Mouse (Mus musculus) intestine, embryonic 14.5 days (tissue): ENCODE measurements around the gene Rpap2. TPM values are rescaled to one million over a fixed set of nuclear protein-coding genes. Genes with fewer than 3 reads are reported as not detected.

Source experiments
- ATAC-seq: fragments of 200-750 bp; cut with Nextera tagmentation; replicated peaks from 2 replicates; pipeline ENCODE4 v1.8.0; 2017; ENCODE audit warnings: low read depth, moderate number of reproducible peaks, moderate TSS enrichment, moderate library complexity; ENCODE audit not compliant: low FRiP score, low TSS enrichment
- DNase-seq: peaks from one replicate; pipeline ENCODE4 v3.0.0-alpha.2; 2018; ENCODE audit warnings: low spot score
- H3K27ac ChIP-seq: fragments of 300-500 bp; sonication (generic); 2 replicates; pipeline ENCODE4 v1.5.1; 2014; ENCODE audit warnings: low read depth, mild to moderate bottlenecking, control low read depth
- H3K27me3 ChIP-seq: fragments of 300-500 bp; sonication (generic); replicated peaks from 2 replicates; pipeline ENCODE4 v1.6.1; 2014; ENCODE audit warnings: low read length, control low read depth; ENCODE audit not compliant: control insufficient read depth, insufficient read depth
- H3K36me3 ChIP-seq: fragments of 300-500 bp; sonication (generic); 2 replicates; pipeline ENCODE4 v1.6.1; 2014; ENCODE audit warnings: low read length, control low read depth; ENCODE audit not compliant: control insufficient read depth, insufficient read depth
- H3K4me1 ChIP-seq: fragments of 300-500 bp; sonication (generic); replicated peaks from 2 replicates; pipeline ENCODE4 v1.6.1; 2014; ENCODE audit warnings: low read length, control low read depth, mixed read lengths; ENCODE audit not compliant: control insufficient read depth, insufficient read depth
- H3K4me2 ChIP-seq: fragments of 300-500 bp; sonication (generic); 2 replicates; pipeline ENCODE4 v1.6.1; 2014; ENCODE audit warnings: low read length
- H3K4me3 ChIP-seq: fragments of 300-500 bp; sonication (generic); 2 replicates; pipeline ENCODE4 v1.5.1; 2014; ENCODE audit warnings: low read depth, low read length, control low read depth, mixed read lengths
- H3K9ac ChIP-seq: fragments of 300-500 bp; sonication (generic); 2 replicates; pipeline ENCODE4 v1.6.1; 2014; ENCODE audit warnings: mild to moderate bottlenecking, low read length
- H3K9me3 ChIP-seq: fragments of 300-500 bp; sonication (generic); 2 replicates; pipeline ENCODE4 v1.6.1; 2016; ENCODE audit warnings: low read length, control low read depth; ENCODE audit not compliant: control insufficient read depth
- WGBS: fragments of 180-500 bp; shearing (Covaris S2); extraction: QIAGEN DNeasy Blood & Tissue Kit; methylation state at CpG from one replicate; pipeline ENCODE4 v1.1.7; 2014; 5-methylcytosine and 5-hydroxymethylcytosine counted together
- polyA plus RNA-seq: library from polyadenylated mRNA; unstranded; fragments of >200 nt; fragmentation: Nextera tagmentation; extraction: Ambion mirVana; gene quantifications from 2 replicates; pipeline ENCODE4 v1.2.1, GENCODE M21; 2014

Gene Rpap2
- polyA plus RNA-seq, 1 experiment from 2014 or later = 16.8 TPM

DNA sequence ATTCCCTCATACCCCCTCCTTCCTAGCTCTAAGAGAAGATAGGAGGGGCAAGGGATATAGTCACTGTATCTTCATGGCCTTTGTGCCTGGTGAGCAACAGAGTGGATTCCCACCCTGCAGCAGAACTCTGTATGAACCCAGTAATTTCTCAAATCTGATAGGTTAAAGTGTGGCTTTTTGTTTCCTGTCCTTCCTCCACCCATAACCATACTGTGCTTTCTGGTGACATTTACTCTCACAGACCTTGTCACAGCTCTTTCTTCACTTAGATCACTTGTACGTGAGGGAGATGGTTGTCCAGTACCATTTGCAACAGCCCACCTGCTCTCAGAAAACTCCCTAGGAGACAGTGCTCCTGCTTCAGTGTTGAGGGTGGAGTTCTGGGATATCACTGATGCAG is 53.3 kb downstream of the Rpap2 start:
- Histone ChIP-seq H3K36me3 (no peaks in the 10 kb centered on the region), H3K4me1 (no peaks in the 10 kb centered on the region), H3K27me3 (no peaks in the 10 kb centered on the region), H3K4me3 (no peak overlapping the region), H3K27ac (no peak overlapping the region), H3K9me3 (no peaks in the 10 kb centered on the region), H3K9ac (no peak overlapping the region), H3K4me2 (no peak overlapping the region)
- WGBS = 76% methylated on average over 1 of the region's 1 CpGs
- DNase-seq (no peak), ATAC-seq (no peak)

DNA sequence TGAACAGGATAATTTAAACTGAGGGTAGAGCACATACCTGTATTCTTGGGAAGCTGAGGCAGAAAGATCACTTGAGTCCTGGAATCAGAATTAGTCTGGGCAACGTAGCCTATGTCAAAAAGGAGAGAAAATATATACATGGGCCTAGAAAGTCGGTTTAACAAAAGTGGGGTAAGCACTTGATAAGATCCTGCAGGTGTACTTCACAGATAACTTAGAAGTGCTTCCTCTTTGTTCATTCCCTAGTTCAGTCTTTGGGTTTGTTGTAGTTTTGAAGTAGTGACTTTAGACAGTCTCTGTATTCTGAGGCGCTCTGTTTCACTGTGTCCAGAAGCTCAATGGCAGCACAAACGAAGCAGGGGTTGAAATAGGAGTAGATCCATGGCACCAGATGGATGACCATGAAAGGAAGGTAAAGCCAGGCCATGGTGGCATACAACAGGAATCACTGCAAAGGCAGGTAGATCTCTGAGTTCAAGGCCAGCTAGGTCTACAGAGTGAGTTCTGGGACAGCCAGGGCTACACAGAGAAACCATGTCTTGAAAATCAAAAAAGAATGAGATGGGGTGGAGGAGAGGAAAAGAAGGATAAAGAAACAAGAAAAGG is 55.0 kb downstream of the Rpap2 start:
- no peak overlapping the region for H3K4me2 ChIP-seq
- DNase-seq = no peak
- H3K9ac ChIP-seq = no peak overlapping the region
- no peak overlapping the region for H3K4me3 ChIP-seq
- H3K27ac ChIP-seq = no peak overlapping the region
- 92% methylated on average over 4 of the region's 4 CpGs for WGBS
- H3K36me3 ChIP-seq = no peaks in the 10 kb centered on the region
- H3K27me3 ChIP-seq = no peaks in the 10 kb centered on the region
- no peaks in the 10 kb centered on the region for H3K9me3 ChIP-seq
- no peaks in the 10 kb centered on the region for H3K4me1 ChIP-seq
- no peak for ATAC-seq

DNA sequence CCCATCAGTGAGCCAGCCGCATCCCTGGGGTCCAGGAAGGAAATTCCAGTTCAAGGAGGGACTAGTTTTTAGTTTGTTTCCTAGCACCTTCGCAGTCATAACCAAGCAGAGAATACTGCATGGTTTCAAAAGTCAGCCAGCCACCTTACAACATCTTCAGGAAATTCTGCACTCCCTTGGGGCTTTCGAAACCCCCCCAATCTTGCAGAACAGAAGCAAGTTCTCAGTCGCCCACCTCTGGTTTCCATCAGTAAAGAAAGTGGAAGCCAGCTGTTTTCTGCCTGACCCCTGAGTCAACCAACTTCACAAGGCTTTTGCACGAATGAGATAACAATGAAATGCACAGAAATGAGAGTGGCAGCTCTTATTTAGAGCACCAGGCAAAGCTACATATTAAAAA is 81.2 kb downstream of the Rpap2 start:
- ATAC-seq (no peak), DNase-seq (no peak)
- Histone ChIP-seq H3K27ac (no peak overlapping the region), H3K4me1 (no peaks in the 10 kb centered on the region), H3K27me3 (no peaks in the 10 kb centered on the region), H3K9ac (no peak overlapping the region), H3K36me3 (no peaks in the 10 kb centered on the region), H3K9me3 (no peaks in the 10 kb centered on the region), H3K4me3 (no peak overlapping the region), H3K4me2 (no peak overlapping the region)
- WGBS = 48% methylated on average over 5 of the region's 5 CpGs

DNA sequence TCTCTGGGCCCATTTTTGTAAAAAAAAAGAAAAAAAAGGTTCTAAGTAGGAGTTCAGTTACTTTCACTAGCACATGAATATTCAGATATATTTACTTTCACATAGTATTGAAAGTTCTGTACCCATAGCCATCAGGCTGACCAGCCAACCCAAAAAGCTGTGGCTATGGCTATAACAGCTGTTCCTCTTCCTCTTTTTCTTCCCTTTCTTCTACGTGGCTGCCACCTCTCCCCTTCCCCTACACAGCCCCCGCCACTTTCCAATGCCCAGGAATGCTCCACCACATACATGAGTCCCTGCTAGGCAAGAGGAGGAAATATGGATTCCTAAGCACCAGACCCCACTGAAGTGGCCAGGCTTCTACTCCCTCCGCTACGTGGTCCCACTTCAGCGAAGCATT is 84.1 kb downstream of the Rpap2 start:
- no peak overlapping the region for H3K9ac ChIP-seq
- H3K9me3 ChIP-seq = no peaks in the 10 kb centered on the region
- no peak overlapping the region for H3K4me3 ChIP-seq
- H3K4me1 ChIP-seq = no peaks in the 10 kb centered on the region
- 81% methylated on average over 5 of the region's 5 CpGs for WGBS
- no peaks in the 10 kb centered on the region for H3K36me3 ChIP-seq
- H3K27me3 ChIP-seq = no peaks in the 10 kb centered on the region
- H3K4me2 ChIP-seq = no peak overlapping the region
- no peak overlapping the region for H3K27ac ChIP-seq
- DNase-seq = no peak
- no peak for ATAC-seq

DNA sequence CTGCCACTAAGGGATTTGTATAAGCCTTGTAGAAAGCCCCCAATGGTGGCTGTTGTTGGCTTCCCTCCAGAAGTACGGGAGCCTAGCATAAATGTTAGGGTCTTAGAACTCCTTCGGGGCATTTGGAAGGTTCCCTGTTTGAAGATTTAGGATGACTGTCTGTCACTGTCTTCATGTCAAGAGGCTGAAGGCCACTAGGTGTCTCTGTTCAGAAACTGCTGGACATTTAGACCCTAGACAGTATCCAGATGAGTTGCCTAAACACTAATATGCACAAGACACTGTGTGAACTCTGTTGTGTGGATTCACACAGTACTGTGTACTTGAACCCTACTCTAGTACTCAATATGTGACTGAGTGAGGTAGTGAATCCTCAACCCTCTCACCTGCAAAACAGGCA is 87.2 kb downstream of the Rpap2 start:
- no peak overlapping the region for H3K9ac ChIP-seq
- no peak overlapping the region for H3K27ac ChIP-seq
- H3K9me3 ChIP-seq = no peaks in the 10 kb centered on the region
- DNase-seq (peak; percentile 42), ATAC-seq (no peak)
- 84% methylated on average over 2 of the region's 2 CpGs for WGBS
- no peak overlapping the region for H3K4me2 ChIP-seq
- no peak overlapping the region for H3K4me3 ChIP-seq
- 0 out of 2 replicates have a peak, but pooled peaks cover 6% of the 10 kb centered on the region for H3K4me1 ChIP-seq
- H3K27me3 ChIP-seq = no peaks in the 10 kb centered on the region
- no peaks in the 10 kb centered on the region for H3K36me3 ChIP-seq

DNA sequence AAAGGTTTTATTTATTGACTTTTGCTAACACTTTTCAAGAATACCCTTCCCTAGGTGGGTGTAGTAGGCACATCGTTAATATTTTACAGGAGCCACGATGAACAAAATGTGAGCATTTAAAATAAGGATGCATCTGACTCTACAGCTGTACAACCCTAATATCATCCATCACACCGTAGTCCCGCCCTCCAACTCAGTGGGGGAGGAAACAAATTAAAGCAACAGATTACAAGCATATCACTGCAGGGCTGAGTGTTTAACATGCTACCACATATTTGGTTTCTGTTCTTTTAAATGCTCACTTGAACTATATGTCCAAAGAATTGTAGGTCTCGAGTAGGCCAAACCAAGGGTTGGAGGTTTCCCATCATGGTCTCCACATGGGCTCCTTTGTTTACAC is 90.0 kb downstream of the Rpap2 start:
- Histone ChIP-seq H3K27ac (no peak overlapping the region), H3K9me3 (no peaks in the 10 kb centered on the region), H3K36me3 (no peaks in the 10 kb centered on the region), H3K9ac (no peak overlapping the region), H3K27me3 (no peaks in the 10 kb centered on the region), H3K4me1 (0 out of 2 replicates have a peak, but pooled peaks cover 6% of the 10 kb centered on the region), H3K4me3 (no peak overlapping the region), H3K4me2 (no peak overlapping the region)
- DNase-seq (peak; percentile 42), ATAC-seq (no peak)
- 94% methylated on average over 5 of the region's 5 CpGs for WGBS

DNA sequence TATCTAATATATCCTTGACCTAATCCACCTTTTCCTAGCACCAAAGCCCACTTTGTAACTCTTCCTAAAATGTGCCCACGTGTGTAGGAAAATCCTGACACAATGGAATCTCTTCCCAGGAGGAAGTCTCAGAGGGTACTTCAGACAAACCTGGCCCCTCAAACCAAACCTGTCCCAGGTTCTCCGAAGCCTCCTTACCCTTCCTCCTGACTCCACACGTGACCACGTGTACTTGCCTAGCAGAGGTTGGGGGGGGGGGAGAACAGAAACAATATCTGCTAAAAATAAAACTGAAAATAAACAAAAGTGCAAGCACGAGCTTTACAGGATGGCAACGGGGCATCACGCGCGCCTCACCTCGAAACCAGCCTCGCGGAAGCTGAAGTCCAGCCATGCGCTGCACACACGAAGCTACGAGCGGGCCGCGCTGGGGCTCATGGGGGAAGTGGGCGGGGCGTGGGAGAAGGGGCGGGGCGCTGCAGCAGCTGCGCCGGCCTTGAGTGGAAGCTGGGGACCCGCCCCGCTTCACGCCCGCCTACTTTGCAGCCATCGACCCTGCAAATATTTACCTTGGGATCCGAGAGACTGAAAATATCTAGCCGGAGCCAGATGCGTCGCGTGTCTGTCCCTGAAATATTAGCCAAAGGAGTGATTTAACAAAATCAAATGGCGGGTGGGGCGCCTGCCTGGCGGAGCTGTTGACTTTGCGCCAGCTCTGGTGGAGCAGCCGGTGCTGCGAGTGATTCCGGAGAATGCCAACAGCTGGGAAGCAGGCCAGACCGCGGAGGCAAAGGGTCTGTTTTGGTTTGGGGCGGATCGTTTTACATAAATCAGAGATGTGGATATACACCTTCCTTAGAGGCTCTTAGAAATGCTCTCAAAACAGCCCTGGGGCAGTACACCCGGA is 90.7 kb downstream of the Rpap2 start:
- peak overlapping the region; percentile 69 for H3K4me2 ChIP-seq
- H3K27ac ChIP-seq = 0 out of 2 replicates have a peak overlapping the region, but pooled peaks have one; percentile 18
- H3K9ac ChIP-seq = peak overlapping the region; percentile 22
- no peaks in the 10 kb centered on the region for H3K36me3 ChIP-seq
- no peaks in the 10 kb centered on the region for H3K9me3 ChIP-seq
- 0 out of 2 replicates have a peak, but pooled peaks cover 6% of the 10 kb centered on the region for H3K4me1 ChIP-seq
- 14% methylated on average over 46 of the region's 46 CpGs for WGBS
- DNase-seq = peak; percentile 89
- H3K4me3 ChIP-seq = peak overlapping the region; percentile 34
- ATAC-seq = peak; percentile 89
- 0 out of 2 replicates have a peak, but pooled peaks cover 2% of the 10 kb centered on the region for H3K27me3 ChIP-seq

DNA sequence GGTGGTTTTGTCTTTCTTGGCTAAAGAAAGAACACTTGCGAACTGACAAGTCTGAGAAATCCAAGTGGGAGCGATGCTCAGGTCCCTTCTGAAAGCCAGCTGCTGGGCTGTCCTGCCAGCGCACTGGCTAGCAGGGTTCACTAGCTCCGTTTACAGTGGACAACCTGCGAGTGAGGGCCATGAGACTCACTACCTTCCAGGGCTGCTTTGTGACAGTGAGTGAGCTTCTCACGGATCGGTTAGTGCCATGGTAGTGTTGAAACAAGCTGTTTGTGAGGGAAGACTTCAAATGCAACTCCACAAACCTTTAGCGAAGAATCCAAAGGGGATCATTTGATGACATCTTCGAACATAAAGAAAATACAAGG is 91.3 kb downstream of the Rpap2 start:
- WGBS = 13% methylated on average over 9 of the region's 9 CpGs
- Histone ChIP-seq H3K4me1 (0 out of 2 replicates have a peak, but pooled peaks cover 6% of the 10 kb centered on the region), H3K36me3 (no peaks in the 10 kb centered on the region), H3K9me3 (no peaks in the 10 kb centered on the region), H3K27ac (0 out of 2 replicates have a peak overlapping the region, but pooled peaks have one; percentile 18), H3K4me3 (peak overlapping the region; percentile 34), H3K4me2 (peak overlapping the region; percentile 69), H3K27me3 (0 out of 2 replicates have a peak, but pooled peaks cover 3% of the 10 kb centered on the region), H3K9ac (peak overlapping the region; percentile 22; the same call in 1 of the 2 replicates)
- ATAC-seq = peak; percentile 51
- DNase-seq = no peak
